ENCODE assay signal across 16 mouse cellular contexts in genomic region chr11:99466316-99466715, GRCm38 (mm10). TPM values are rescaled to one million over a fixed set of nuclear protein-coding genes. Genes with fewer than 3 reads are reported as not detected.
A peak's percentile ranks its signal among the peaks of the same experiment; 100 is the strongest.
DNase-seq lines count a peak whose midpoint lies in the region; ATAC-seq and TF ChIP-seq lines count a peak whose summit lies in the region.
"Had no signal": no experiment of that assay in that cellular context is flagged by ENCODE, and none has a peak within 500 bp of the region (broad histone marks: within the 10 kb centered on the region; RNA-seq: fewer than 3 reads in every experiment).

No protein-coding gene starts in this region.

- ATAC-seq in hindbrain, embryonic 11.5 days (ENCODE audit: low FRiP score): no peak
- ATAC-seq in hindbrain, embryonic 12.5 days (ENCODE audit: low FRiP score): no peak
- peak; percentile 65 for ATAC-seq in lung, postnatal 0 days
- ATAC-seq: intestine, postnatal 0 days had no signal

- no peaks in the 10 kb centered on the region for H3K4me1 ChIP-seq in hindbrain, embryonic 11.5 days (replicated peaks; ENCODE audit: control insufficient read depth, insufficient read depth, low read length)
- H3K4me1 ChIP-seq in hindbrain, embryonic 12.5 days: no peaks in the 10 kb centered on the region
- no peaks in the 10 kb centered on the region for H3K4me1 ChIP-seq in lung, postnatal 0 days (ENCODE audit: insufficient read depth, low read depth, low read length)
- H3K4me1 ChIP-seq: heart, embryonic 15.5 days had no signal

- no peak for TF ChIP-seq CTCF in lung, postnatal 0 days (IDR thresholded peaks at IDR 0.05)

- no peaks in the 10 kb centered on the region for H3K27me3 ChIP-seq in hindbrain, embryonic 11.5 days (ENCODE audit: control insufficient read depth, insufficient read depth, low read length)
- no peaks in the 10 kb centered on the region for H3K27me3 ChIP-seq in hindbrain, embryonic 12.5 days
- no peaks in the 10 kb centered on the region for H3K27me3 ChIP-seq in lung, postnatal 0 days (replicated peaks; ENCODE audit: insufficient read depth, low read length)

- 40% methylated on average over 7 of the region's 7 CpGs for WGBS in hindbrain, embryonic 11.5 days
- WGBS in hindbrain, embryonic 12.5 days: 45% methylated on average over 7 of the region's 7 CpGs
- 5% methylated on average over 7 of the region's 7 CpGs for WGBS in lung, postnatal 0 days

- H3K4me2 ChIP-seq in hindbrain, embryonic 11.5 days (replicated peaks; ENCODE audit: low read depth, low read length): no peak overlapping the region
- no peak overlapping the region for H3K4me2 ChIP-seq in hindbrain, embryonic 12.5 days (replicated peaks)
- H3K4me2 ChIP-seq in lung, postnatal 0 days (replicated peaks; ENCODE audit: low read depth, low read length): no peak overlapping the region
- H3K4me2 ChIP-seq: heart, embryonic 15.5 days had no signal

- no peak overlapping the region for H3K27ac ChIP-seq in hindbrain, embryonic 11.5 days (ENCODE audit: low read depth, low read length)
- H3K27ac ChIP-seq in hindbrain, embryonic 12.5 days: no peak overlapping the region
- peak overlapping the region; percentile 16 for H3K27ac ChIP-seq in lung, postnatal 0 days (ENCODE audit: low read length)
- H3K27ac ChIP-seq: heart, embryonic 15.5 days had no signal

- no peak for TF ChIP-seq EP300 in lung, postnatal 0 days (IDR thresholded peaks at IDR 0.05)

- 0 out of 2 replicates have a peak overlapping the region, but pooled peaks have one; percentile 11 for H3K9ac ChIP-seq in hindbrain, embryonic 11.5 days (ENCODE audit: low read depth, low read length)
- H3K9ac ChIP-seq in hindbrain, embryonic 12.5 days: no peak overlapping the region
- H3K9ac ChIP-seq in lung, postnatal 0 days (replicated peaks; ENCODE audit: low read depth): no peak overlapping the region
- H3K9ac ChIP-seq: heart, embryonic 15.5 days; liver, postnatal 0 days had no signal

- DNase-seq in hindbrain, embryonic 11.5 days (ENCODE audit: low spot score): no peak
- peak; percentile 73 for DNase-seq in right cerebral cortex, adult 18-20 months
- no peak for DNase-seq in right cerebral cortex, postnatal 4 days
- DNase-seq in lung, postnatal 0 days (ENCODE audit: low spot score): peak; percentile 72
- peak; percentile 60 for DNase-seq in telencephalon, adult 2 months (ENCODE audit: low read depth, low spot score)
- DNase-seq in heart, adult 18-20 months: no peak
- DNase-seq in adrenal gland, postnatal 14 days: no peak
- DNase-seq: cerebellum, postnatal 14 days; gastrocnemius, postnatal 10 days; kidney, postnatal 4 days; liver, postnatal 0 days had no signal

- H3K9me3 ChIP-seq in hindbrain, embryonic 11.5 days (ENCODE audit: control insufficient read depth, low read length): no peaks in the 10 kb centered on the region
- H3K9me3 ChIP-seq in hindbrain, embryonic 12.5 days (replicated peaks): no peaks in the 10 kb centered on the region
- H3K9me3 ChIP-seq in lung, postnatal 0 days (ENCODE audit: low read length): no peaks in the 10 kb centered on the region
- H3K9me3 ChIP-seq: heart, embryonic 15.5 days had no signal

- H3K36me3 ChIP-seq in hindbrain, embryonic 11.5 days (ENCODE audit: control insufficient read depth, insufficient read depth, low read length): no peaks in the 10 kb centered on the region
- H3K36me3 ChIP-seq in hindbrain, embryonic 12.5 days: no peaks in the 10 kb centered on the region
- H3K36me3 ChIP-seq in lung, postnatal 0 days (ENCODE audit: insufficient read depth, low read length): no peaks in the 10 kb centered on the region
- H3K36me3 ChIP-seq: heart, embryonic 15.5 days had no signal

- H3K4me3 ChIP-seq in hindbrain, embryonic 11.5 days (ENCODE audit: low read depth, low read length): no peak overlapping the region
- no peak overlapping the region for H3K4me3 ChIP-seq in hindbrain, embryonic 12.5 days
- no peak overlapping the region for H3K4me3 ChIP-seq in lung, postnatal 0 days (ENCODE audit: low read depth, low read length)
- H3K4me3 ChIP-seq: heart, embryonic 15.5 days had no signal

RNA-seq across cellular contexts. Expression of gene Krt23, which starts 26.6 kb away (rescaled TPM):
- not detected in 2 replicates for polyA plus RNA-seq in hindbrain, embryonic 11.5 days (2014; fragmentation: Nextera tagmentation; extraction: Ambion mirVana)
- 0.22 TPM in 1 of 2 replicates, not detected in the other for polyA plus RNA-seq in hindbrain, embryonic 12.5 days (2016; fragmentation: Nextera tagmentation; extraction: Ambion mirVana)
- 8.2 and 9.7 TPM in 2 replicates for polyA plus RNA-seq in lung, postnatal 0 days (2015; fragmentation: Nextera tagmentation; extraction: Ambion mirVana)
- total RNA-seq in heart, adult 18-20 months (2021): under 1 TPM in 1 of 2 experiments, not detected in 1; 0.31 TPM
- total RNA-seq in adrenal gland, postnatal 14 days (2021): 0.30 and 6.4 TPM in 2 replicates
- total RNA-seq: left cerebral cortex, postnatal 10 days had no signal

RNA-seq across cellular contexts. Expression of gene Krt20, which starts 28.4 kb away (rescaled TPM):
- polyA plus RNA-seq in hindbrain, embryonic 11.5 days (2014; fragmentation: Nextera tagmentation; extraction: Ambion mirVana): 0.42 and 0.48 TPM in 2 replicates
- 0.35 TPM in 2 replicates for polyA plus RNA-seq in hindbrain, embryonic 12.5 days (2016; fragmentation: Nextera tagmentation; extraction: Ambion mirVana)
- polyA plus RNA-seq in lung, postnatal 0 days (2015; fragmentation: Nextera tagmentation; extraction: Ambion mirVana): 0.27 and 0.31 TPM in 2 replicates
- not detected for total RNA-seq in heart, adult 18-20 months (2021)
- 0.30 and 0.96 TPM in 2 replicates for total RNA-seq in adrenal gland, postnatal 14 days (2021)
- total RNA-seq: left cerebral cortex, postnatal 10 days had no signal

RNA-seq across cellular contexts. Expression of gene Krt12, which starts 44.3 kb away (rescaled TPM):
- not detected in 2 replicates for polyA plus RNA-seq in hindbrain, embryonic 11.5 days (2014; fragmentation: Nextera tagmentation; extraction: Ambion mirVana)
- 0.12 TPM in 1 of 2 replicates, not detected in the other for polyA plus RNA-seq in hindbrain, embryonic 12.5 days (2016; fragmentation: Nextera tagmentation; extraction: Ambion mirVana)
- not detected in 2 replicates for polyA plus RNA-seq in lung, postnatal 0 days (2015; fragmentation: Nextera tagmentation; extraction: Ambion mirVana)
- not detected for total RNA-seq in heart, adult 18-20 months (2021)
- not detected in 2 replicates for total RNA-seq in adrenal gland, postnatal 14 days (2021)
- total RNA-seq: gastrocnemius, postnatal 10 days had no signal
- polyA plus RNA-seq: heart, embryonic 15.5 days; liver, postnatal 0 days had no signal

RNA-seq across cellular contexts. Expression of gene Krt39, which starts 54.8 kb away (rescaled TPM):
- polyA plus RNA-seq in hindbrain, embryonic 11.5 days (2014; fragmentation: Nextera tagmentation; extraction: Ambion mirVana): not detected in 2 replicates
- not detected in 2 replicates for polyA plus RNA-seq in hindbrain, embryonic 12.5 days (2016; fragmentation: Nextera tagmentation; extraction: Ambion mirVana)
- not detected in 2 replicates for polyA plus RNA-seq in lung, postnatal 0 days (2015; fragmentation: Nextera tagmentation; extraction: Ambion mirVana)
- total RNA-seq in heart, adult 18-20 months (2021): not detected
- total RNA-seq in adrenal gland, postnatal 14 days (2021): not detected in 2 replicates
- total RNA-seq: gastrocnemius, postnatal 10 days; left cerebral cortex, postnatal 10 days had no signal
- polyA plus RNA-seq: heart, embryonic 15.5 days; intestine, postnatal 0 days; liver, postnatal 0 days; urinary bladder, adult 2 months had no signal

Comparison
In these comparisons a context has a peak if more than half of its experiments do, and no peak if none do; other contexts are left out.
1. DNase-seq: peak in right cerebral cortex, adult 18-20 months (single experiment), lung, postnatal 0 days (single experiment) and telencephalon, adult 2 months (single experiment); none in hindbrain, embryonic 11.5 days (single experiment), right cerebral cortex, postnatal 4 days (single experiment), heart, adult 18-20 months (0 of 2) and adrenal gland, postnatal 14 days (single experiment).